Mouse (Mus musculus) erythroblast, embryonic 14.5 days (primary cell): ENCODE measurements at regions not wholly inside any gene's neighbourhood (a gene's known extent, or its start where the extent isn't known, plus 50 kb on each side); places are given as distances from the start of the nearest gene placed in this dataset.

Source experiments
- H3K27me3 ChIP-seq: 2 replicates; pipeline ENCODE4 v1.6.1; 2012; ENCODE audit warnings: inconsistent platforms; ENCODE audit not compliant: control insufficient read depth
- H3K36me3 ChIP-seq: 2 replicates; pipeline ENCODE4 v1.6.1; 2012; ENCODE audit warnings: mild to moderate bottlenecking, inconsistent platforms; ENCODE audit not compliant: control insufficient read depth
- H3K4me1 ChIP-seq: 2 replicates; pipeline ENCODE4 v1.6.1; 2012; ENCODE audit warnings: inconsistent platforms; ENCODE audit not compliant: control insufficient read depth
- H3K4me3 ChIP-seq: replicated peaks from 2 replicates; pipeline ENCODE3; 2012; ENCODE audit warnings: moderate library complexity, mild to moderate bottlenecking, inconsistent platforms
- H3K9me3 ChIP-seq: 2 replicates; pipeline ENCODE4 v1.6.1; 2012; ENCODE audit warnings: low read length, inconsistent platforms, mixed read lengths; ENCODE audit not compliant: control insufficient read depth
- GATA1 ChIP-seq: IDR thresholded peaks from 2 replicates; pipeline ENCODE4 v1.6.1; 2012; ENCODE audit warnings: low read length, inconsistent platforms, mixed read lengths
- TAL1 ChIP-seq: IDR thresholded peaks from 3 replicates; pipeline ENCODE4 v1.6.1; 2012; ENCODE audit warnings: low read length, inconsistent platforms, mixed read lengths

DNA sequence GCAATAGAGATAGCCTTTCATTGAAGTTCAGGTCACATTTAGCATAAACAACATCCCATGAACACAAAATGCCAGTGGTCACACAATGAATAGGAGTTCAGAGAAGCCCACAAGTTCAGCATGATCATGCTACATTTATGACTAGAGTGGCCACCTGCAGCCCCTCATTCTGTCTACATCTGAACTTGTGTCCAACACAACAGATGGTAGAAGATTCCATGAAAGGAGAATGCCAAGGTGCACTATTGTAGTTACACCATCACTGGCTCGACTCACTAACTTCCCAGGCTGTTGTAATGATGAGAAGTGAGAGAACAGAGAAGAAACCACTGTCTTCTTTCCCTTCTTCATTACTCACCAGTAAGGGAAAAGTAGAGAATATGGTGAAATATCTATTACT lies 353.0 kb downstream of the Ets1 start:
- H3K9me3 ChIP-seq = no peaks in the 10 kb centered on the region
- H3K36me3 ChIP-seq = no peaks in the 10 kb centered on the region
- no peaks in the 10 kb centered on the region for H3K27me3 ChIP-seq
- H3K4me1 ChIP-seq = no peaks in the 10 kb centered on the region
- no peak for TF ChIP-seq TAL1
- TF ChIP-seq GATA1 = no peak
- no peak overlapping the region for H3K4me3 ChIP-seq

DNA sequence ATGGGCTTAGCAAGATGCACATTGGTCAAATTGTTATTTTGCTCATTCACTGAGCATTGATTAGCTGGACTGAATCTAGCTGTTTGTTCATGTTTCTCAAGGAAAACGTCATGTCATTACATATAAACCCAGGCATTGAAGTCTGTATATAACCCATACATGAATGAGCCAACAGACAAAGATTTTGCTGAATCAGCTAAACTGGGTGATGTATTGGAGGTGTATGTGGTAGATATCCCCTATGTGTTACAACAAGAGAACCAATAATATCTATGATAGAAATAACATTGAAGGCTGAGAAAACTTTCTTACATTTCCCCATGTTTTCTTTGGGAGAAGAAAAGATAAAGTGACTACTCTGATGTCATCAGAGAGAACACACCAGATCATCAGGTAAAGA lies 362.3 kb downstream of the Ets1 start:
- H3K4me3 ChIP-seq = no peak overlapping the region
- no peaks in the 10 kb centered on the region for H3K4me1 ChIP-seq
- H3K9me3 ChIP-seq = no peaks in the 10 kb centered on the region
- TF ChIP-seq GATA1 (no peak), TAL1 (no peak)
- H3K36me3 ChIP-seq = no peaks in the 10 kb centered on the region
- no peaks in the 10 kb centered on the region for H3K27me3 ChIP-seq

DNA sequence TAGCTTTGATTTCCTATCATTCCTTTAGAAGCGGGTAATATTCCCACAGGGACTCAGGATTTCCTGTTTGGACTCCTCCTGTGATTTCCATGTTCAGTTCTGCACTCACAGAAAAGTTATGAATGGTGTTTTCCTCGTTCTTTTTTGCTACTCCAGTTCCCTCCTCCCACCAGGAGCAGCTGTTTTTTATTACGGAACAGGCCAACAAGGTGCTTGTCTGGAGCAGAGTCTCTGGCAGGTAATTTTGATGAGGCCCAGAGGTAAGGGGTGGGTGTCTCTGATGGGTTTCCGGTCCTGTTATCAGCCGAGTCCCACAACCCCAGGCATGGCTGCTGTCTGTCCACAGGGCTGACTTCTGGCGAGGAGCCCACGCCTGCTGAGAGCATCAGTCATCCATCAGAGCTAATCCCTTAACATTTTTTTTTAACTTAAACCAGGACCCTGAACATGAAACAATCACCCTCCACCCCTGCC lies 364.7 kb downstream of the Ets1 start:
- H3K4me1 ChIP-seq = no peaks in the 10 kb centered on the region
- H3K9me3 ChIP-seq = no peaks in the 10 kb centered on the region
- no peaks in the 10 kb centered on the region for H3K36me3 ChIP-seq
- H3K4me3 ChIP-seq = no peak overlapping the region
- TF ChIP-seq TAL1 (no peak), GATA1 (no peak)
- no peaks in the 10 kb centered on the region for H3K27me3 ChIP-seq

DNA sequence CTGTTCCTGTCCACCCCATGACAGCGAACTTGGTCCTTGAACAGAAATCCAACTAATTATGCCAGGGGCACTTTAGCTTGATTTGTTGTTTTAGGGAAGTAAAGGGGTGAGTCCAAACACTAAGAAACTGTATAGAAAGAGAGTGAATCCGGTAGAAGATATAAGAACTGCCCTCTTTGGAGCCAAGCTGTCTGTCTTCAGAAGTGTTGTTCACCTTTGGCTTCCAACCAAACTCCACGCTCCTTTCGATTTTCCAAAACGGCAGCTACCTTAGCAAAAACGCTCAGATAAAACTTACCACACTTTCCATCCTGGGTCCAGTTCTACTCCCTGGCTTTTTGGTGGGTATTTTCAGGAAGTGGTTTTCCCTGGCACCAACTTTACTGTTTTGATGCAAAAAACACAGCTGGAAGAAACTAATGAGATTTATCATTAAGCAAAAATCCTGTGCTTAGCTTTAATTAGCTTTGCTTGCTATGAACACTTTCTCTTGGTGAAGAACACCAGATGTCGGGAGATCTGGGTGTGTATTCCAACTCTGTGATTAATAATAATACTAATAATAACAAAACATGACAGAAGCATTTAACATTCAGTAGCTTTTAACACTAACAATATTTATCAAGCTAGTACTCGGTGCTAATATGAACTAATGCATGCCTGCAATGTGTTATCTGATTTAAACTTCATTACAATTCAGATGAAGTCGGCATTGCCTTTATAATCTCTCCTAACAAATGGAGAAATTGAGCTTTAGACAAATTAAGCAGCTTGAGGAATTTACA lies 365.3 kb downstream of the Ets1 start:
- Histone ChIP-seq H3K4me1 (no peaks in the 10 kb centered on the region), H3K9me3 (no peaks in the 10 kb centered on the region), H3K36me3 (no peaks in the 10 kb centered on the region), H3K27me3 (no peaks in the 10 kb centered on the region), H3K4me3 (no peak overlapping the region)
- TF ChIP-seq TAL1 = no peak
- TF ChIP-seq GATA1 = no peak

DNA sequence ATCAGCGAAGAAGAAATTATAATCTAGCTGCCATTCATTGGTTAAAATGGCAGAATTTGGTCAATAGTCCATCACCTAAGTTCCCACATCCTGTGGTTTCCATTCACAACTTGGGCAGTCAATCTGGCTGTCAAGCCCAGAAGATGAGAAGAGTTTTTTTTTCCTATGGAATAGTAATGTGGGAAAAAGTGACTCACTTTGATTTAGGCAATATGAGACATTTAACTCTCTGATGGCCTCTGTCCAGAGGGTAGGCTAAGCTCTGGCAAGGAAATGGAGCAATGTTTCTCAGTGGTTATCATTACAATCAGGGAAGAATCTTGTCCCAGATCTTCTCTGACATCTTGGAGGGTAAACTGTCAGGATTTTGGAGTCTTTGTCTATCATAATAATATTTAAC lies 367.9 kb downstream of the Ets1 start:
- TF ChIP-seq TAL1 = no peak
- no peak for TF ChIP-seq GATA1
- Histone ChIP-seq H3K4me1 (no peaks in the 10 kb centered on the region), H3K27me3 (no peaks in the 10 kb centered on the region), H3K9me3 (no peaks in the 10 kb centered on the region), H3K4me3 (no peak overlapping the region), H3K36me3 (no peaks in the 10 kb centered on the region)

DNA sequence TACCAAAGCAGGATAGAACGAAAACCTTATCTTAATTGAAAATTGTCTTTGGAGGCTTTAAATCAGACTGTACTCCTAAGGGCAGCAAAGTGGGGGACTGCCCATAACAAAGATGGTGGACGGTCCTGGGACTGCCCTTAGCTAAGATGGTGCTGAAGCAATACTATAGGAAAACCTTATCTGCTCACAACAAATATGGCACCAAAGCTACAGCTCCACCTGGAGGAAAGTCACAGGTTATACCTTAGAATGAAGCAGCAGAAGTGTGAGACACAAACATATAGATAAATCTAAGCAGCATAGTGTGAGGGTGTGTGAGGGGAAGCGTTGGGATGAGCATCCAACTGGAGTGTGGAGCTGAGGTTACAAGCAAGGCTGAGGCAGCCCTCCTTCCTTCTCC lies 368.5 kb downstream of the Ets1 start:
- H3K36me3 ChIP-seq = no peaks in the 10 kb centered on the region
- no peaks in the 10 kb centered on the region for H3K9me3 ChIP-seq
- H3K27me3 ChIP-seq = no peaks in the 10 kb centered on the region
- no peak overlapping the region for H3K4me3 ChIP-seq
- no peaks in the 10 kb centered on the region for H3K4me1 ChIP-seq
- TF ChIP-seq TAL1 (no peak), GATA1 (no peak)

DNA sequence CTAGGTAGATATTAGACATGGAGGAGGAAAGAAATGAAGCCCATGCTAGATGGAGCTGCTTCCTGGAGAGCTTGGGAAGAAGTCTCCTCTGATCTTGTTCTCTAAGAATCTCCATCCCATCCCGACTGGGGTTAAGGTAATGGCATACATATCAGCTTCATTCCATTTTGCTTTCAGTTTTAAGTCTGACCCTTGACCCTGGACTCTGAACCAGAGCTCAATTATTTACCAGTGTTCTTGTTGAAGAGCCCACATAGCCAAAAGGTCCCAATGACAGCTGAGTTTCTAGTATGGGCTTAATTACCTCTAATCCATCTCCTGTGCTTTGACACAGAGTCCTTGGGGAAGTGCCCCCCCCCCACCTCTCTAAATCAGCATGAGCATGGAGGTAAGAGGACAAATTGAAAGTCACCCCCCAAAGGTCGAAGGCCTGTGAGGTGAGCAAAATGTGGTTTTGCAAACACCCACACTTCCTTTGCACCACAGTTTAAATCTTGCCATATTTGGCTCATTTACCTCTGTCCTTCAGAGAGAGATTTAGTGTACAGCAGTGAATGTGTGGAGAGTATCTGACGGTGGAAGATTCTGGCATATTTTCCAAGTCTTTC lies 371.5 kb downstream of the Ets1 start:
- TF ChIP-seq GATA1 (no peak), TAL1 (no peak)
- H3K27me3 ChIP-seq = no peaks in the 10 kb centered on the region
- H3K9me3 ChIP-seq = no peaks in the 10 kb centered on the region
- no peaks in the 10 kb centered on the region for H3K36me3 ChIP-seq
- H3K4me3 ChIP-seq = no peak overlapping the region
- no peaks in the 10 kb centered on the region for H3K4me1 ChIP-seq

DNA sequence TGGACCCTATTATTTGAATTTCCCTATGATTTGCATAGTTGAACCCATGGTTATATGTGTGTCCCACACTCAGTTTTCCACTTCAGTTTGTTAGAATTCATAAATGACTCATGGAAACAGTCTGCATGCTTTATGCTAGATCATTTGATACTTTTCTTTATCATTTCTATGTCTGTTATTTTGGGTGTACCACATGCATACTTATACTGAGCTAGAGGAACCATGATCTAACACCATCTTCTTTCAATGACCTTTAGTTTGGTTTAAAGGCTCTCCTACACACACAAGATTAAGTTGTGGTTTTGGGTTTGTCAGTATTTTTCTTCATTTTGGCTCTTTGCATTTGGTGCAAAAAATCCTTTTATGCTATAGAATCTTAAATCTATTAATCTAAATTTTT lies 375.2 kb downstream of the Ets1 start:
- Histone ChIP-seq H3K27me3 (no peaks in the 10 kb centered on the region), H3K4me1 (no peaks in the 10 kb centered on the region), H3K4me3 (no peak overlapping the region), H3K9me3 (no peaks in the 10 kb centered on the region), H3K36me3 (no peaks in the 10 kb centered on the region)
- TF ChIP-seq TAL1 (no peak), GATA1 (no peak)

DNA sequence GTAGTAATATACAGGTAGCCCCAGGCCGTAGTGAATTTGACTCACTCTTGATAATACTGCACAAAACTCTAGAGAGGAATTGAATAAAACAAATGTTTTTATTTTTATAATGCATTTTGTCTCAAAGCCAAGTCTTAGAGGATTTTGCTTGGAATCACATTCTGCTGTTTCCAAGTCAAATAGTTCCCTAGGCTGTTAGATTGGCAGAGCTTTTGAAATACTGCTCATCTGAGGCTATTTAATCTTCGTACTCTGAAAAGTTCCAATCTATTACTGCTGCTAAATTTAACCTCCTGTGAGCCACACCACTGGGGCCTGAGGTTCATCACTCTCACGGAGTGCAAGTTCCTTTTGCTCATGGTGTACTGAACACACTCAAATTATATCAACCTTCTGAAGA lies 399.4 kb downstream of the Ets1 start:
- Histone ChIP-seq H3K36me3 (no peaks in the 10 kb centered on the region), H3K4me1 (no peaks in the 10 kb centered on the region)
- TF ChIP-seq TAL1 = no peak
- TF ChIP-seq GATA1 = no peak

More for the DNA sequence above, 399.4 kb downstream of the Ets1 start:
- no peak overlapping the region for H3K4me3 ChIP-seq
- H3K9me3 ChIP-seq = no peaks in the 10 kb centered on the region
- H3K27me3 ChIP-seq = no peaks in the 10 kb centered on the region
